ENCODE assay signal across 8 mouse cellular contexts in the genomic region with DNA sequence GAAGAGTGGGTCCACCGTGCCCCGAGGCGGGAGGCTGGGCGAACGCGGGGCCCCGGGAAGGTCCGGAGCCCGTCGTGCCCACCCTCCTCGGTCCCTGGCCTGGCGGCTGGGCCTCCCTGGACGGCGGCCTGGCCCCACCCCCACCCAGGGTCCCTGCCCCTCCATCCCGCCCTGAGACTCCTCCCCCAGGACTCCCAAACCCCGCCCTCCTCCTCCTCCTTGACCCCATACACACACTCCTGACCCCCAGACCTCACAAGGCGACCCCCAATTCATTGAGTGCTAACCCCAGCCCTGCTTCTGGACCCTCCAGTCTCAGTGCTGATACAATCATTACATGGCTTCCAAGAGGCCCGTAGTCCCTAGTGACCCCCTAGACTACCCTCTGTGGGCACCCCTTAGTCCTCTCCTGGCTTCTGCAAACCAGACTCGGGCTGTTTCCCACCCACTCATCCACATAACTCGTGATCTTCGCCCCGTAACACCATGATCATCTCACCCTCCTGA. TPM values are rescaled to one million over a fixed set of nuclear protein-coding genes. Genes with fewer than 3 reads are reported as not detected.
DNase-seq lines count a peak whose midpoint lies in the region; ATAC-seq and TF ChIP-seq lines count a peak whose summit lies in the region.

No protein-coding gene starts in this region.

- TF ChIP-seq CTCF in CH12.LX (conservative IDR thresholded peaks at IDR 0.05 in 1 of 2, IDR thresholded peaks at IDR 0.05 in 1 of 2; ENCODE audit: low read depth in 2 of 2, low read length in 2 of 2), result no peak
- TF ChIP-seq CTCF in intestine, postnatal 0 days (IDR thresholded peaks at IDR 0.05; ENCODE audit: low read depth), result no peak

- no peaks in the 10 kb centered on the region for H3K79me2 ChIP-seq in CH12.LX (replicated peaks; ENCODE audit: control insufficient read depth, extremely low read depth, insufficient read depth, poor library complexity, severe bottlenecking)

- in situ Hi-C loops in CH12.LX (cut with MboI; ENCODE audit: low pct_ligation_motif_present, low pct_unique_long_range_greater_than_20kb, low sequenced_read_pairs), result no loop called here

- TF ChIP-seq EP300 in CH12.LX (IDR thresholded peaks at IDR 0.05; ENCODE audit: low read length), result no peak

- peak overlapping the region; percentile 85 for H3K9ac ChIP-seq in CH12.LX (ENCODE audit: insufficient read depth, low read depth)
- H3K9ac ChIP-seq in embryonic facial prominence, embryonic 13.5 days, result peak overlapping the region; percentile 92
- peak overlapping the region; percentile 91 for H3K9ac ChIP-seq in intestine, postnatal 0 days (ENCODE audit: low read depth, low read length)

- H3K36me3 ChIP-seq in erythroblast, embryonic 14.5 days (ENCODE audit: control insufficient read depth), result no peaks in the 10 kb centered on the region
- peaks cover 0 to 6% of the 10 kb centered on the region in 2 experiments for H3K36me3 ChIP-seq in CH12.LX (replicated peaks in 1 of 2; ENCODE audit: control insufficient read depth in 1 of 2, insufficient read depth in 1 of 2, low read length in 1 of 2)
- H3K36me3 ChIP-seq in embryonic facial prominence, embryonic 13.5 days, result 0 out of 2 replicates have a peak, but pooled peaks cover 6% of the 10 kb centered on the region
- H3K36me3 ChIP-seq in intestine, postnatal 0 days (ENCODE audit: control insufficient read depth, insufficient read depth), result no peaks in the 10 kb centered on the region; the same call in 1 of the 2 replicates

- dilution Hi-C loops in CH12.LX (cut with MboI; ENCODE audit: extremely low pct_ligation_motif_present, extremely low pct_unique_long_range_greater_than_20kb, low sequenced_read_pairs), result no loop called here

- DNase-seq in CH12.LX (ENCODE audit: extremely low read depth), result peak; percentile 31
- no peak for DNase-seq in layer of hippocampus, postnatal 10 days (ENCODE audit: low spot score in 2 of 2)
- no peak for DNase-seq in layer of hippocampus, adult 18-20 months (ENCODE audit: low spot score in 2 of 2)

- H3K4me3 ChIP-seq in erythroblast, embryonic 14.5 days (replicated peaks), result peak overlapping the region; percentile 75
- H3K4me3 ChIP-seq in CH12.LX (replicated peaks in 1 of 3; ENCODE audit: low read depth in 2 of 3, low read length in 2 of 3, poor library complexity in 1 of 3), result peak overlapping the region; percentile 70 to 88 (median 77)
- H3K4me3 ChIP-seq in embryonic facial prominence, embryonic 13.5 days, result peak overlapping the region; percentile 79
- peak overlapping the region; percentile 85 for H3K4me3 ChIP-seq in intestine, postnatal 0 days (ENCODE audit: low read depth, low read length)

- H3K4me1 ChIP-seq in erythroblast, embryonic 14.5 days (ENCODE audit: control insufficient read depth), result peaks cover 18% of the 10 kb centered on the region
- H3K4me1 ChIP-seq in CH12.LX (ENCODE audit: control insufficient read depth in 1 of 2, insufficient read depth in 2 of 2), result peaks cover 23 to 46% of the 10 kb centered on the region in 2 experiments
- peaks cover 66% of the 10 kb centered on the region for H3K4me1 ChIP-seq in embryonic facial prominence, embryonic 13.5 days
- H3K4me1 ChIP-seq in intestine, postnatal 0 days (replicated peaks; ENCODE audit: control insufficient read depth, insufficient read depth, low read length), result 0 out of 2 replicates have a peak, but pooled peaks cover 3% of the 10 kb centered on the region

- H3K27ac ChIP-seq in CH12.LX (ENCODE audit: insufficient read depth, low read depth), result peak overlapping the region; percentile 27; the same call in 1 of the 2 replicates
- H3K27ac ChIP-seq in embryonic facial prominence, embryonic 13.5 days, result peak overlapping the region; percentile 90
- H3K27ac ChIP-seq in intestine, postnatal 0 days (ENCODE audit: low read depth, low read length), result peak overlapping the region; percentile 90

- WGBS in embryonic facial prominence, embryonic 13.5 days, result 7% methylated on average over 20 of the region's 22 CpGs
- 14% methylated on average over 10 of the region's 22 CpGs for WGBS in intestine, postnatal 0 days

- H3K27me3 ChIP-seq in erythroblast, embryonic 14.5 days (ENCODE audit: control insufficient read depth), result peaks cover 12% of the 10 kb centered on the region
- peaks cover 17% of the 10 kb centered on the region for H3K27me3 ChIP-seq in CH12.LX (replicated peaks)
- H3K27me3 ChIP-seq in embryonic facial prominence, embryonic 13.5 days, result no peaks in the 10 kb centered on the region
- H3K27me3 ChIP-seq in intestine, postnatal 0 days (replicated peaks; ENCODE audit: control insufficient read depth, insufficient read depth, low read length), result no peaks in the 10 kb centered on the region

- no peak for TF ChIP-seq RAD21 in CH12.LX (IDR thresholded peaks at IDR 0.05; ENCODE audit: low read depth, low read length)

- no peaks in the 10 kb centered on the region for H3K9me3 ChIP-seq in erythroblast, embryonic 14.5 days (ENCODE audit: control insufficient read depth, low read length)
- H3K9me3 ChIP-seq in CH12.LX (replicated peaks; ENCODE audit: low read length), result no peaks in the 10 kb centered on the region
- H3K9me3 ChIP-seq in embryonic facial prominence, embryonic 13.5 days, result no peaks in the 10 kb centered on the region
- H3K9me3 ChIP-seq in intestine, postnatal 0 days (ENCODE audit: control insufficient read depth), result no peaks in the 10 kb centered on the region

- no peak for ATAC-seq in erythroblast, adult 5-6 weeks (replicated peaks; ENCODE audit: low FRiP score, poor library complexity, severe bottlenecking)
- no peak; the same call in 1 of the 2 replicates for ATAC-seq in embryonic facial prominence, embryonic 13.5 days (ENCODE audit: insufficient number of reproducible peaks, insufficient read depth, low FRiP score, low TSS enrichment, low read depth)
- ATAC-seq in intestine, postnatal 0 days, result peak; percentile 36
- ATAC-seq in megakaryocyte progenitor cell, adult 5-6 weeks (replicated peaks; ENCODE audit: poor library complexity), result peak; percentile 20; the same call in 1 of the 2 replicates

- no peak for TF ChIP-seq POLR2A in CH12.LX (IDR thresholded peaks at IDR 0.05; ENCODE audit: low read depth, low read length)

- peak overlapping the region; percentile 70 for H3K4me2 ChIP-seq in CH12.LX (ENCODE audit: insufficient read depth, low read depth, poor library complexity, severe bottlenecking)
- H3K4me2 ChIP-seq in embryonic facial prominence, embryonic 13.5 days, result peak overlapping the region; percentile 96
- H3K4me2 ChIP-seq in intestine, postnatal 0 days (replicated peaks; ENCODE audit: low read depth), result peak overlapping the region; percentile 82

RNA-seq across cellular contexts. Expression of gene Zfp523, which starts 0.7 kb away (rescaled TPM):
- 0.39 and 0.46 TPM in 2 replicates for polyA plus RNA-seq in erythroblast, embryonic 14.5 days (2012)
- 1.5 and 2.3 TPM in 2 replicates for total RNA-seq in erythroblast, adult 5-6 weeks (2015; ENCODE audit: low replicate concordance)
- total RNA-seq in erythroblast, adult 5-6 weeks (2017; ENCODE audit: low replicate concordance), result 2.1 and 2.5 TPM in 2 replicates
- 7.6 and 14.7 TPM in 2 replicates for total RNA-seq in CH12.LX (2012; rRNA removed)
- 2.5 and 3.7 TPM in 2 replicates for total RNA-seq in CH12.LX (2014; rRNA removed)
- 10.1 and 12.5 TPM in 2 replicates for polyA plus RNA-seq in CH12.LX (2012; ENCODE audit: insufficient read length, low read depth)
- polyA plus RNA-seq in embryonic facial prominence, embryonic 13.5 days (2015; fragmentation: Nextera tagmentation; extraction: Ambion mirVana), result 36.6 and 41.2 TPM in 2 replicates
- polyA plus RNA-seq in intestine, postnatal 0 days (2015; fragmentation: Nextera tagmentation; extraction: Ambion mirVana), result 10.6 and 11.6 TPM in 2 replicates
- 11.8 and 13.1 TPM in 2 replicates for total RNA-seq in megakaryocyte progenitor cell, adult 5-6 weeks (2015)
- total RNA-seq in megakaryocyte progenitor cell, adult 5-6 weeks (2017), result 13.5 and 18.5 TPM in 2 replicates
- 10 to 100 TPM; 76.1 to 80.4 TPM for total RNA-seq in layer of hippocampus, postnatal 10 days (2021)
- total RNA-seq in layer of hippocampus, adult 18-20 months (2021), result 100 to 1,000 TPM; 107 to 109 TPM

RNA-seq across cellular contexts. Expression of gene Def6, which starts 30.0 kb away (rescaled TPM):
- 0.53 and 0.80 TPM in 2 replicates for polyA plus RNA-seq in erythroblast, embryonic 14.5 days (2012)
- 7.5 and 12.9 TPM in 2 replicates for total RNA-seq in erythroblast, adult 5-6 weeks (2015; ENCODE audit: low replicate concordance)
- total RNA-seq in erythroblast, adult 5-6 weeks (2017; ENCODE audit: low replicate concordance), result 21.9 and 28.0 TPM in 2 replicates
- total RNA-seq in CH12.LX (2012; rRNA removed), result 56.9 and 81.8 TPM in 2 replicates
- total RNA-seq in CH12.LX (2014; rRNA removed), result 31.3 and 33.3 TPM in 2 replicates
- 53.6 and 57.4 TPM in 2 replicates for polyA plus RNA-seq in CH12.LX (2012; ENCODE audit: insufficient read length, low read depth)
- 13.0 and 13.1 TPM in 2 replicates for polyA plus RNA-seq in embryonic facial prominence, embryonic 13.5 days (2015; fragmentation: Nextera tagmentation; extraction: Ambion mirVana)
- 1.7 TPM in 2 replicates for polyA plus RNA-seq in intestine, postnatal 0 days (2015; fragmentation: Nextera tagmentation; extraction: Ambion mirVana)
- total RNA-seq in megakaryocyte progenitor cell, adult 5-6 weeks (2015), result 38.0 and 50.6 TPM in 2 replicates
- 142 and 149 TPM in 2 replicates for total RNA-seq in megakaryocyte progenitor cell, adult 5-6 weeks (2017)
- total RNA-seq in layer of hippocampus, postnatal 10 days (2021), result 1 to 10 TPM; 6.4 to 7.1 TPM
- 1 to 10 TPM; 2.0 to 2.9 TPM for total RNA-seq in layer of hippocampus, adult 18-20 months (2021)

RNA-seq across cellular contexts. Expression of gene Scube3, which starts 35.7 kb away (rescaled TPM):
- not detected in 2 replicates for polyA plus RNA-seq in erythroblast, embryonic 14.5 days (2012)
- not detected in 2 replicates for total RNA-seq in erythroblast, adult 5-6 weeks (2015; ENCODE audit: low replicate concordance)
- not detected in 2 replicates for total RNA-seq in erythroblast, adult 5-6 weeks (2017; ENCODE audit: low replicate concordance)
- 0.08 and 0.50 TPM in 2 replicates for total RNA-seq in CH12.LX (2012; rRNA removed)
- not detected in 2 replicates for total RNA-seq in CH12.LX (2014; rRNA removed)
- 0.10 and 0.19 TPM in 2 replicates for polyA plus RNA-seq in CH12.LX (2012; ENCODE audit: insufficient read length, low read depth)
- polyA plus RNA-seq in embryonic facial prominence, embryonic 13.5 days (2015; fragmentation: Nextera tagmentation; extraction: Ambion mirVana), result 9.4 and 10.1 TPM in 2 replicates
- 0.57 and 0.60 TPM in 2 replicates for polyA plus RNA-seq in intestine, postnatal 0 days (2015; fragmentation: Nextera tagmentation; extraction: Ambion mirVana)
- 0.02 and 0.07 TPM in 2 replicates for total RNA-seq in megakaryocyte progenitor cell, adult 5-6 weeks (2015)
- 0.08 and 0.14 TPM in 2 replicates for total RNA-seq in megakaryocyte progenitor cell, adult 5-6 weeks (2017)
- 1 to 10 TPM; 2.5 to 3.5 TPM for total RNA-seq in layer of hippocampus, postnatal 10 days (2021)
- total RNA-seq in layer of hippocampus, adult 18-20 months (2021), result 1 to 10 TPM; 1.3 to 1.9 TPM

RNA-seq across cellular contexts. Expression of gene Ppard, which starts 54.9 kb away (rescaled TPM):
- polyA plus RNA-seq in erythroblast, embryonic 14.5 days (2012), result 5.3 and 6.6 TPM in 2 replicates
- 0.21 and 0.77 TPM in 2 replicates for total RNA-seq in erythroblast, adult 5-6 weeks (2015; ENCODE audit: low replicate concordance)
- total RNA-seq in erythroblast, adult 5-6 weeks (2017; ENCODE audit: low replicate concordance), result 0.94 TPM in 1 of 2 replicates, not detected in the other
- total RNA-seq in CH12.LX (2012; rRNA removed) (4.1 and 7.3 TPM in 2 replicates), CH12.LX (2014; rRNA removed) (1.8 and 2.9 TPM in 2 replicates)
- 12.7 and 15.5 TPM in 2 replicates for polyA plus RNA-seq in CH12.LX (2012; ENCODE audit: insufficient read length, low read depth)
- 3.2 and 3.3 TPM in 2 replicates for polyA plus RNA-seq in embryonic facial prominence, embryonic 13.5 days (2015; fragmentation: Nextera tagmentation; extraction: Ambion mirVana)
- polyA plus RNA-seq in intestine, postnatal 0 days (2015; fragmentation: Nextera tagmentation; extraction: Ambion mirVana), result 1.7 and 2.1 TPM in 2 replicates
- total RNA-seq in megakaryocyte progenitor cell, adult 5-6 weeks (2015), result 7.4 and 7.7 TPM in 2 replicates
- 1.9 and 2.7 TPM in 2 replicates for total RNA-seq in megakaryocyte progenitor cell, adult 5-6 weeks (2017)
- total RNA-seq in layer of hippocampus, postnatal 10 days (2021), result 10 to 100 TPM; 25.8 to 29.0 TPM
- 10 to 100 TPM; 22.5 to 26.0 TPM for total RNA-seq in layer of hippocampus, adult 18-20 months (2021)

Comparison
In these comparisons a context has a peak if more than half of its experiments do, and no peak if none do; other contexts are left out.
1. ATAC-seq: peak in intestine, postnatal 0 days (single experiment) and megakaryocyte progenitor cell, adult 5-6 weeks (single experiment); none in erythroblast, adult 5-6 weeks (single experiment) and embryonic facial prominence, embryonic 13.5 days (single experiment).
2. H3K27ac ChIP-seq: peak in every context shown above with its lines; median percentile 90 in embryonic facial prominence, embryonic 13.5 days; 90 in intestine, postnatal 0 days; 27 in CH12.LX.
3. Peak in every context shown above with its lines, with median percentiles within 50 percentile points of each other: H3K4me3 ChIP-seq, H3K4me2 ChIP-seq and H3K9ac ChIP-seq.